Mouse (Mus musculus): ENCODE measurements around the gene Rad9b. TPM values are rescaled to one million over a fixed set of nuclear protein-coding genes. Genes with fewer than 3 reads are reported as not detected.

Gene Rad9b
- total RNA-seq, 2 experiments from 2014 or later = 3.4 to 4.0 TPM

- DNase-seq (ENCODE audit: extremely low spot score in 1 of 2, low spot score in 1 of 2) = peak; percentile 60 to 75
Observed at GRCm38 (mm10) chr5:122314966-122315667, 38.9 kb downstream of the Rad9b start.

- no peak for DNase-seq (ENCODE audit: extremely low spot score in 1 of 2, low spot score in 1 of 2)
Observed at GRCm38 (mm10) chr5:122312942-122313684, 40.9 kb downstream of the Rad9b start.

- no peak for DNase-seq (ENCODE audit: extremely low spot score in 1 of 2, low spot score in 1 of 2)
Observed at GRCm38 (mm10) chr5:122312346-122312745, 41.7 kb downstream of the Rad9b start.

- DNase-seq (ENCODE audit: extremely low spot score in 1 of 2, low spot score in 1 of 2) = no peak
Observed at GRCm38 (mm10) chr5:122311692-122312091, 42.3 kb downstream of the Rad9b start.

- DNase-seq (ENCODE audit: extremely low spot score in 1 of 2, low spot score in 1 of 2) = no peak
Observed at GRCm38 (mm10) chr5:122310699-122311098, 43.3 kb downstream of the Rad9b start.

GRCm38 (mm10) chr5:122306536-122306935, 47.5 kb downstream of the Rad9b start:
- no peak for DNase-seq (ENCODE audit: extremely low spot score in 1 of 2, low spot score in 1 of 2)

- DNase-seq (ENCODE audit: extremely low spot score in 1 of 2, low spot score in 1 of 2) = no peak
Observed at GRCm38 (mm10) chr5:122305472-122305871, 48.6 kb downstream of the Rad9b start.

- no peak for DNase-seq (ENCODE audit: extremely low spot score in 1 of 2, low spot score in 1 of 2)
Observed at GRCm38 (mm10) chr5:122304541-122304940, 49.5 kb downstream of the Rad9b start.

- DNase-seq (ENCODE audit: extremely low spot score in 1 of 2, low spot score in 1 of 2) = no peak
Observed at GRCm38 (mm10) chr5:122303937-122304336, 50.1 kb downstream of the Rad9b start.

- DNase-seq (ENCODE audit: extremely low spot score in 1 of 2, low spot score in 1 of 2) = no peak
Observed at GRCm38 (mm10) chr5:122302810-122303745, 51.0 kb downstream of the Rad9b start.

GRCm38 (mm10) chr5:122300071-122300518, 53.9 kb downstream of the Rad9b start:
- no peak for DNase-seq (ENCODE audit: extremely low spot score in 1 of 2, low spot score in 1 of 2)

GRCm38 (mm10) chr5:122295113-122295935, 58.7 kb downstream of the Rad9b start:
- no peak for DNase-seq (ENCODE audit: extremely low spot score in 1 of 2, low spot score in 1 of 2)

GRCm38 (mm10) chr5:122294219-122294735, 59.8 kb downstream of the Rad9b start:
- no peak for DNase-seq (ENCODE audit: extremely low spot score in 1 of 2, low spot score in 1 of 2)

GRCm38 (mm10) chr5:122293131-122293530, 60.9 kb downstream of the Rad9b start:
- no peak for DNase-seq (ENCODE audit: extremely low spot score in 1 of 2, low spot score in 1 of 2)

GRCm38 (mm10) chr5:122291553-122292339, 62.3 kb downstream of the Rad9b start:
- DNase-seq (ENCODE audit: extremely low spot score in 1 of 2, low spot score in 1 of 2) = no peak

- no peak for DNase-seq (ENCODE audit: extremely low spot score in 1 of 2, low spot score in 1 of 2)
Observed at GRCm38 (mm10) chr5:122291149-122291548, 62.9 kb downstream of the Rad9b start.

GRCm38 (mm10) chr5:122288147-122288811, 65.8 kb downstream of the Rad9b start:
- DNase-seq (ENCODE audit: extremely low spot score in 1 of 2, low spot score in 1 of 2) = no peak

GRCm38 (mm10) chr5:122287026-122287425, 67.0 kb downstream of the Rad9b start:
- DNase-seq (ENCODE audit: extremely low spot score in 1 of 2, low spot score in 1 of 2) = no peak

Data from layer of hippocampus, postnatal 25 days (tissue).